Mouse (Mus musculus): ENCODE measurements around the gene Nle1. TPM values are rescaled to one million over a fixed set of nuclear protein-coding genes. Genes with fewer than 3 reads are reported as not detected.

Nle1 gene
- 21.4 TPM for polyA plus RNA-seq (2014; fragmentation: Illumina TruSeq; extraction: RNeasy Lipid Tissue Mini Kit (QIAGEN cat#74804); ENCODE audit: low read depth, low replicate concordance)

GRCm38 (mm10) chr11:82907651-82908607, at the start of gene Nle1:
Gene Nle1, minus strand, starts transcription at chr11:82908411.

GRCm38 (mm10) chr11:82950736-82951481, 42.7 kb upstream of the Nle1 start, which contains the start of gene Slfn5:
Gene Slfn5, plus strand, starts transcription at chr11:82951349.

GRCm38 (mm10) chr11:82910250-82910649, 2.0 kb upstream of the Nle1 start, which contains the start of gene Unc45b:
Gene Unc45b, plus strand, starts transcription at chr11:82910550.

GRCm38 (mm10) chr11:82891936-82892335, 16.3 kb downstream of the Nle1 start, which contains the start of gene Fndc8:
Gene Fndc8, plus strand, starts transcription at chr11:82892124.

GRCm38 (mm10) chr11:82890342-82890762, 17.9 kb downstream of the Nle1 start, which contains the start of gene Rad51d:
Gene Rad51d, minus strand, starts transcription at chr11:82890614.

GRCm38 (mm10) chr11:82871031-82871446, 37.2 kb downstream of the Nle1 start, which contains the start of gene Rffl:
Gene Rffl, minus strand, starts transcription at chr11:82871210.

Other genes starting within 250 kb of the Nle1 start
- 0.26 TPM for gene Cct6b, start 144.1 kb downstream of the Nle1 start, polyA plus RNA-seq (2014; fragmentation: Illumina TruSeq; extraction: RNeasy Lipid Tissue Mini Kit (QIAGEN cat#74804); ENCODE audit: low read depth, low replicate concordance)
- 17.0 TPM for gene Zfp830, start 144.1 kb downstream of the Nle1 start, polyA plus RNA-seq (2014; fragmentation: Illumina TruSeq; extraction: RNeasy Lipid Tissue Mini Kit (QIAGEN cat#74804); ENCODE audit: low read depth, low replicate concordance)
- gene Lig3, start 127.3 kb downstream of the Nle1 start, polyA plus RNA-seq (2014; fragmentation: Illumina TruSeq; extraction: RNeasy Lipid Tissue Mini Kit (QIAGEN cat#74804); ENCODE audit: low read depth, low replicate concordance), result 14.0 TPM
- gene Rffl, start 37.2 kb downstream of the Nle1 start, polyA plus RNA-seq (2014; fragmentation: Illumina TruSeq; extraction: RNeasy Lipid Tissue Mini Kit (QIAGEN cat#74804); ENCODE audit: low read depth, low replicate concordance), result 2.9 TPM
- gene Rad51d, start 17.8 kb downstream of the Nle1 start, polyA plus RNA-seq (2014; fragmentation: Illumina TruSeq; extraction: RNeasy Lipid Tissue Mini Kit (QIAGEN cat#74804); ENCODE audit: low read depth, low replicate concordance), result 11.0 TPM
- gene Fndc8, start 16.3 kb downstream of the Nle1 start, polyA plus RNA-seq (2014; fragmentation: Illumina TruSeq; extraction: RNeasy Lipid Tissue Mini Kit (QIAGEN cat#74804); ENCODE audit: low read depth, low replicate concordance), result not detected
- 197 TPM for gene Unc45b, start 2.1 kb upstream of the Nle1 start, polyA plus RNA-seq (2014; fragmentation: Illumina TruSeq; extraction: RNeasy Lipid Tissue Mini Kit (QIAGEN cat#74804); ENCODE audit: low read depth, low replicate concordance)
- 57.8 TPM for gene Slfn5, start 42.9 kb upstream of the Nle1 start, polyA plus RNA-seq (2014; fragmentation: Illumina TruSeq; extraction: RNeasy Lipid Tissue Mini Kit (QIAGEN cat#74804); ENCODE audit: low read depth, low replicate concordance)
- gene Slfn9, start 83.4 kb upstream of the Nle1 start, polyA plus RNA-seq (2014; fragmentation: Illumina TruSeq; extraction: RNeasy Lipid Tissue Mini Kit (QIAGEN cat#74804); ENCODE audit: low read depth, low replicate concordance), result 1.2 TPM
- 2.1 TPM for gene Slfn8, start 112.4 kb upstream of the Nle1 start, polyA plus RNA-seq (2014; fragmentation: Illumina TruSeq; extraction: RNeasy Lipid Tissue Mini Kit (QIAGEN cat#74804); ENCODE audit: low read depth, low replicate concordance)
- 7.0 TPM for gene Slfn2, start 156.7 kb upstream of the Nle1 start, polyA plus RNA-seq (2014; fragmentation: Illumina TruSeq; extraction: RNeasy Lipid Tissue Mini Kit (QIAGEN cat#74804); ENCODE audit: low read depth, low replicate concordance)
- gene Slfn1, start 208.4 kb upstream of the Nle1 start, polyA plus RNA-seq (2014; fragmentation: Illumina TruSeq; extraction: RNeasy Lipid Tissue Mini Kit (QIAGEN cat#74804); ENCODE audit: low read depth, low replicate concordance), result 0.55 TPM

All from heart, adult 10 weeks (tissue).